Mouse (Mus musculus) heart, postnatal 0 days (tissue): Measurements from ENCODE around the gene Pdhx.

Experiments
- CTCF ChIP-seq: IDR thresholded peaks from 2 replicates; pipeline ENCODE4 v1.5.1; 2016; ENCODE audit warnings: antibody characterized with exemption, control low read depth, low read depth
- EP300 ChIP-seq: IDR thresholded peaks from 2 replicates; pipeline ENCODE4 v1.6.1; 2016; ENCODE audit warnings: antibody characterized with exemption, low read depth

GRCm38 (mm10) chr2:103069752-103070405, 3.4 kb downstream of the Pdhx start:
- TF ChIP-seq CTCF (no peak), EP300 (no peak)
